ENCODE assay signal across 8 mouse cellular contexts in genomic region chr2:94407021-94407420, GRCm38 (mm10). TPM values are rescaled to one million over a fixed set of nuclear protein-coding genes. Genes with fewer than 3 reads are reported as not detected.
DNase-seq lines count a peak whose midpoint lies in the region; ATAC-seq and TF ChIP-seq lines count a peak whose summit lies in the region.

No protein-coding gene starts in this region.

- TF ChIP-seq RAD21 in MEL (IDR thresholded peaks at IDR 0.05; ENCODE audit: low read depth, low read length), result no peak

- H3K27me3 ChIP-seq in cerebellum, adult 2 months (ENCODE audit: control insufficient read depth, insufficient read depth, low read length), result no peaks in the 10 kb centered on the region
- no peaks in the 10 kb centered on the region for H3K27me3 ChIP-seq in MEL (ENCODE audit: control insufficient read depth in 1 of 2, insufficient read depth in 2 of 2, low read length in 2 of 2)
- H3K27me3 ChIP-seq in forebrain, embryonic 11.5 days (ENCODE audit: control insufficient read depth, insufficient read depth, low read length), result no peaks in the 10 kb centered on the region
- H3K27me3 ChIP-seq in neural tube, embryonic 12.5 days (replicated peaks), result no peaks in the 10 kb centered on the region

- 1% methylated on average over 13 of the region's 13 CpGs for whole genome bisulfite sequencing in cerebellum, adult 2 months
- 2% methylated on average over 13 of the region's 13 CpGs for WGBS in forebrain, embryonic 11.5 days
- WGBS in neural tube, embryonic 12.5 days, result 4% methylated on average over 13 of the region's 13 CpGs

- DNase-seq in cerebellum, adult 2 months, result no peak
- DNase-seq in cerebellum, adult 9-10 months, result no peak
- peak; percentile 72 for DNase-seq in MEL (ENCODE audit: low read depth, low spot score)
- DNase-seq in forebrain, embryonic 11.5 days (ENCODE audit: low spot score), result no peak
- DNase-seq in kidney, postnatal 10 days, result peak; percentile 15
- no peak for DNase-seq in urinary bladder, postnatal 10 days (ENCODE audit: low spot score)
- no peak for DNase-seq in frontal cortex, postnatal 10 days (ENCODE audit: low spot score in 2 of 2)

- peak in 1 of 2 experiments; percentile 13; a peak in 1 of 4 replicates for TF ChIP-seq EP300 in MEL (IDR thresholded peaks at IDR 0.05; ENCODE audit: low read depth in 1 of 2, low read length in 2 of 2)

- H3K27ac ChIP-seq in cerebellum, adult 2 months (ENCODE audit: insufficient read depth, low read length), result no peak overlapping the region
- H3K27ac ChIP-seq in MEL (ENCODE audit: control insufficient read depth, low read depth, low read length), result peak overlapping the region; percentile 95
- peak overlapping the region; percentile 78; the same call in 1 of the 2 replicates for H3K27ac ChIP-seq in forebrain, embryonic 11.5 days (ENCODE audit: low read depth, low read length)
- no peak overlapping the region for H3K27ac ChIP-seq in neural tube, embryonic 12.5 days

- peak; percentile 47 for ATAC-seq in forebrain, embryonic 11.5 days (replicated peaks; ENCODE audit: low FRiP score)
- ATAC-seq in neural tube, embryonic 12.5 days (ENCODE audit: low FRiP score, low read depth), result peak; percentile 4; the same call in 1 of the 2 replicates

- H3K4me1 ChIP-seq in cerebellum, adult 2 months (ENCODE audit: control insufficient read depth, insufficient read depth, low read length), result no peaks in the 10 kb centered on the region; the same call in 1 of the 2 replicates
- peaks cover 7 to 8% of the 10 kb centered on the region in 2 experiments for H3K4me1 ChIP-seq in MEL (ENCODE audit: control insufficient read depth in 1 of 2, insufficient read depth in 2 of 2, low read length in 2 of 2)
- H3K4me1 ChIP-seq in forebrain, embryonic 11.5 days (replicated peaks; ENCODE audit: control insufficient read depth, insufficient read depth, low read length), result peaks cover 4% of the 10 kb centered on the region; the same call in 1 of the 2 replicates
- peaks cover 23% of the 10 kb centered on the region for H3K4me1 ChIP-seq in neural tube, embryonic 12.5 days

- H3K36me3 ChIP-seq in MEL (ENCODE audit: control insufficient read depth in 1 of 2, insufficient read depth in 2 of 2, low read length in 2 of 2), result peaks cover 2 to 10% of the 10 kb centered on the region in 2 experiments; a peak in 3 of 4 replicates
- H3K36me3 ChIP-seq in forebrain, embryonic 11.5 days (ENCODE audit: control insufficient read depth, insufficient read depth, low read length), result no peaks in the 10 kb centered on the region
- peaks cover 15% of the 10 kb centered on the region for H3K36me3 ChIP-seq in neural tube, embryonic 12.5 days

- TF ChIP-seq POLR2A in cerebellum, adult 2 months (IDR thresholded peaks at IDR 0.05; ENCODE audit: borderline replicate concordance, insufficient read depth, low read length), result no peak
- no peak for TF ChIP-seq POLR2A in MEL (IDR thresholded peaks at IDR 0.05; ENCODE audit: control insufficient read depth in 1 of 2, insufficient read depth in 1 of 2, low read depth in 1 of 2, low read length in 2 of 2, poor library complexity in 1 of 2)

- peak overlapping the region; percentile 84 for H3K9ac ChIP-seq in MEL (ENCODE audit: control insufficient read depth, low read depth, low read length, poor library complexity, severe bottlenecking)
- peak overlapping the region; percentile 92 for H3K9ac ChIP-seq in forebrain, embryonic 11.5 days (ENCODE audit: low read length)
- peak overlapping the region; percentile 86 for H3K9ac ChIP-seq in neural tube, embryonic 12.5 days

- peaks cover 20% of the 10 kb centered on the region for H3K79me2 ChIP-seq in MEL (ENCODE audit: control insufficient read depth, insufficient read depth, low read length, poor library complexity)

- peak overlapping the region; percentile 100 for H3K4me3 ChIP-seq in cerebellum, adult 2 months (replicated peaks; ENCODE audit: insufficient read depth, low read depth, low read length)
- H3K4me3 ChIP-seq in MEL (ENCODE audit: control insufficient read depth in 1 of 2, insufficient read depth in 1 of 2, low read depth in 2 of 2, low read length in 2 of 2), result peak overlapping the region; percentile 75 to 86
- H3K4me3 ChIP-seq in forebrain, embryonic 11.5 days (ENCODE audit: low read depth, low read length), result peak overlapping the region; percentile 95
- H3K4me3 ChIP-seq in neural tube, embryonic 12.5 days, result peak overlapping the region; percentile 93

- H3K9me3 ChIP-seq in MEL (replicated peaks; ENCODE audit: insufficient read depth, low read length), result no peaks in the 10 kb centered on the region
- H3K9me3 ChIP-seq in forebrain, embryonic 11.5 days (ENCODE audit: control insufficient read depth, low read length), result no peaks in the 10 kb centered on the region
- no peaks in the 10 kb centered on the region for H3K9me3 ChIP-seq in neural tube, embryonic 12.5 days

- H3K4me2 ChIP-seq in forebrain, embryonic 11.5 days (ENCODE audit: low read depth, low read length, severe bottlenecking), result peak overlapping the region; percentile 74
- H3K4me2 ChIP-seq in neural tube, embryonic 12.5 days (replicated peaks), result peak overlapping the region; percentile 82

- no peak for TF ChIP-seq CTCF in cerebellum, adult 2 months (IDR thresholded peaks at IDR 0.05; ENCODE audit: borderline replicate concordance, insufficient read depth, low read depth, low read length)
- no peak for TF ChIP-seq CTCF in MEL (IDR thresholded peaks at IDR 0.05 in 2 of 3, conservative IDR thresholded peaks at IDR 0.05 in 1 of 3; ENCODE audit: control insufficient read depth in 1 of 3, insufficient read depth in 1 of 3, low read depth in 2 of 3, low read length in 3 of 3, poor library complexity in 1 of 3, severe bottlenecking in 1 of 3)

TF ChIP-seq in MEL, 35 proteins besides CTCF, POLR2A, EP300 and RAD21:
- TF ChIP-seq CHD1 (IDR thresholded peaks at IDR 0.05; ENCODE audit: low read depth, low read length) (0 out of 2 replicates have a peak, but pooled peaks have one; percentile 82), GABPA (IDR thresholded peaks at IDR 0.05; ENCODE audit: low read depth, low read length) (no peak), MAX (IDR thresholded peaks at IDR 0.05; ENCODE audit: low read length) (peak; percentile 65; the same call in 1 of the 2 replicates), HCFC1 (IDR thresholded peaks at IDR 0.05; ENCODE audit: low read depth, low read length) (no peak), GATA1 (IDR thresholded peaks at IDR 0.05; ENCODE audit: low read depth, low read length) (no peak), MYC (IDR thresholded peaks at IDR 0.05; ENCODE audit: low read depth, low read length) (peak; percentile 88), CHD2 (IDR thresholded peaks at IDR 0.05; ENCODE audit: low read length) (no peak), NELFE (IDR thresholded peaks at IDR 0.05; ENCODE audit: low read depth, low read length) (no peak), E2F4 (IDR thresholded peaks at IDR 0.05; ENCODE audit: borderline replicate concordance, low read depth, low read length) (no peak), TCF12 (IDR thresholded peaks at IDR 0.05; ENCODE audit: low read depth, low read length) (no peak), UBTF (IDR thresholded peaks at IDR 0.05; ENCODE audit: borderline replicate concordance, insufficient read depth, low read depth, low read length) (no peak), MAZ (IDR thresholded peaks at IDR 0.05; ENCODE audit: low read depth, low read length) (no peak), USF1 (IDR thresholded peaks at IDR 0.05; ENCODE audit: low read depth, low read length) (peak; percentile 52), MXI1 (IDR thresholded peaks at IDR 0.05; ENCODE audit: low read depth, low read length) (peak; percentile 93)

RNA-seq across cellular contexts. Expression of gene Ttc17, which starts 0.5 kb away (rescaled TPM):
- polyA plus RNA-seq in cerebellum, adult 2 months (2012; rRNA removed), result 44.6 and 46.1 TPM in 2 replicates
- total RNA-seq in MEL (2012; rRNA removed), result 7.0 and 8.8 TPM in 2 replicates
- 10 to 100 TPM in 1 of 2 experiments, not detected in 1; 10.2 TPM for polyA plus RNA-seq in MEL (2012; ENCODE audit: insufficient read depth in 1 of 2, insufficient read length in 2 of 2, low read depth in 1 of 2, low replicate concordance in 2 of 2, missing spikeins in 1 of 2)
- polyA plus RNA-seq in forebrain, embryonic 11.5 days (2014; fragmentation: Nextera tagmentation; extraction: Ambion mirVana), result 15.1 and 15.4 TPM in 2 replicates
- polyA plus RNA-seq in neural tube, embryonic 12.5 days (2016; fragmentation: Nextera tagmentation; extraction: Ambion mirVana), result 15.1 and 15.8 TPM in 2 replicates

RNA-seq across cellular contexts. Expression of gene Api5, which starts 30.9 kb away (rescaled TPM):
- 58.3 and 63.6 TPM in 2 replicates for polyA plus RNA-seq in cerebellum, adult 2 months (2012; rRNA removed)
- total RNA-seq in MEL (2012; rRNA removed), result 100 and 103 TPM in 2 replicates
- polyA plus RNA-seq in MEL (2012; ENCODE audit: insufficient read depth in 1 of 2, insufficient read length in 2 of 2, low read depth in 1 of 2, low replicate concordance in 2 of 2, missing spikeins in 1 of 2), result 100 to 1,000 TPM in 1 of 2 experiments, 10 to 100 TPM in 1; 46.2 to 105 TPM
- 249 and 252 TPM in 2 replicates for polyA plus RNA-seq in forebrain, embryonic 11.5 days (2014; fragmentation: Nextera tagmentation; extraction: Ambion mirVana)
- 164 and 170 TPM in 2 replicates for polyA plus RNA-seq in neural tube, embryonic 12.5 days (2016; fragmentation: Nextera tagmentation; extraction: Ambion mirVana)

Comparison
In these comparisons a context has a peak if more than half of its experiments do, and no peak if none do; other contexts are left out.
1. DNase-seq: peak in MEL (single experiment) and kidney, postnatal 10 days (single experiment); none in cerebellum, adult 2 months (0 of 2), cerebellum, adult 9-10 months (single experiment), forebrain, embryonic 11.5 days (single experiment), urinary bladder, postnatal 10 days (single experiment) and frontal cortex, postnatal 10 days (0 of 2).
2. H3K27ac ChIP-seq: peak in MEL (single experiment) and forebrain, embryonic 11.5 days (single experiment); none in cerebellum, adult 2 months (single experiment) and neural tube, embryonic 12.5 days (single experiment).
3. Peak in every context shown above with its lines, with median percentiles within 50 percentile points of each other: H3K4me3 ChIP-seq and H3K9ac ChIP-seq.